Mouse (Mus musculus) CH12.LX (cell line): ENCODE data around the gene Pigl. TPM values are rescaled to one million over a fixed set of nuclear protein-coding genes. Genes with fewer than 3 reads are reported as not detected.

Experiments
- DNase-seq: peaks from one replicate; pipeline ENCODE4 v3.0.0-alpha.2; 2013; ENCODE audit errors: extremely low read depth
- H3K27ac ChIP-seq: 2 replicates; pipeline ENCODE4 v1.5.1; 2012; ENCODE audit warnings: low read depth, mild to moderate bottlenecking, control low read depth, moderate library complexity; ENCODE audit not compliant: insufficient read depth
- H3K27me3 ChIP-seq: replicated peaks from 2 replicates; pipeline ENCODE3; 2012; ENCODE audit warnings: inconsistent platforms
- H3K36me3 ChIP-seq, 2 experiments: replicated peaks in 1 of 2; 2 replicates each; pipeline versions ENCODE3 to v1.6.1; 2012; ENCODE audit warnings: inconsistent platforms in 1 of 2, low read length in 1 of 2, mild to moderate bottlenecking in 1 of 2, mixed read lengths in 1 of 2, moderate library complexity in 1 of 2; ENCODE audit not compliant: control insufficient read depth in 1 of 2, insufficient read depth in 1 of 2
- H3K4me1 ChIP-seq, 2 experiments: 2 replicates each; pipeline ENCODE4 v1.6.1; 2012; ENCODE audit warnings: inconsistent platforms in 1 of 2, moderate library complexity in 1 of 2; ENCODE audit not compliant: insufficient read depth in 2 of 2, control insufficient read depth in 1 of 2
- H3K4me2 ChIP-seq: 2 replicates; pipeline ENCODE4 v1.6.1; 2012; ENCODE audit warnings: low read depth, mild to moderate bottlenecking, control low read depth; ENCODE audit not compliant: poor library complexity, insufficient read depth, severe bottlenecking
- H3K4me3 ChIP-seq, 3 experiments: fragments of 150-350 bp in 1 of 3; sonication (generic) in 1 of 3; replicated peaks in 1 of 3; 2 replicates each; pipeline versions ENCODE3 to v1.5.1; 2011 to 2012; ENCODE audit warnings: low read depth in 2 of 3, low read length in 2 of 3, mild to moderate bottlenecking in 2 of 3, moderate library complexity in 2 of 3, control low read depth in 1 of 3, improper control_type of control experiment in 1 of 3, inconsistent platforms in 1 of 3, mixed read lengths in 1 of 3; ENCODE audit not compliant: poor library complexity in 1 of 3
- H3K79me2 ChIP-seq: replicated peaks from 2 replicates; pipeline ENCODE4 v1.6.1; 2012; ENCODE audit warnings: mild to moderate bottlenecking, moderate library complexity; ENCODE audit not compliant: control insufficient read depth, poor library complexity, insufficient read depth, severe bottlenecking; ENCODE audit errors: extremely low read depth
- H3K9ac ChIP-seq: 2 replicates; pipeline ENCODE4 v1.6.1; 2012; ENCODE audit warnings: low read depth, mild to moderate bottlenecking, control low read depth, moderate library complexity; ENCODE audit not compliant: insufficient read depth
- H3K9me3 ChIP-seq: replicated peaks from 2 replicates; pipeline ENCODE3; 2012; ENCODE audit warnings: low read length, inconsistent platforms, mixed read lengths
- CHD1 ChIP-seq: IDR thresholded peaks from 2 replicates; pipeline ENCODE4 v1.6.1; 2012; ENCODE audit warnings: low read depth, low read length, improper control_type of control experiment, inconsistent platforms
- CTCF ChIP-seq, 2 experiments: IDR thresholded peaks in 1 of 2; conservative IDR thresholded peaks in 1 of 2; 2 replicates each; pipeline ENCODE4 v1.5.1; 2011 to 2012; ENCODE audit warnings: low read depth in 2 of 2, low read length in 2 of 2, improper control_type of control experiment in 1 of 2, inconsistent platforms in 1 of 2, mild to moderate bottlenecking in 1 of 2, moderate library complexity in 1 of 2
- E2F4 ChIP-seq: IDR thresholded peaks from 2 replicates; pipeline ENCODE4 v1.6.1; 2011; ENCODE audit warnings: low read depth, low read length, improper control_type of control experiment; ENCODE audit not compliant: insufficient replicate concordance
- ELF1 ChIP-seq: IDR thresholded peaks from 2 replicates; pipeline ENCODE4 v1.6.1; 2014; ENCODE audit warnings: low read depth, mild to moderate bottlenecking, inconsistent platforms, low read length, improper control_type of control experiment
- EP300 ChIP-seq: IDR thresholded peaks from 2 replicates; pipeline ENCODE4 v1.6.1; 2011; ENCODE audit warnings: low read length, improper control_type of control experiment
- ETS1 ChIP-seq: conservative IDR thresholded peaks from 2 replicates; pipeline ENCODE4 v1.6.1; 2012; ENCODE audit warnings: low read depth, mild to moderate bottlenecking, inconsistent platforms, low read length, improper control_type of control experiment, moderate library complexity
- HCFC1 ChIP-seq: IDR thresholded peaks from 2 replicates; pipeline ENCODE4 v1.6.1; 2012; ENCODE audit warnings: low read depth, mild to moderate bottlenecking, inconsistent platforms, low read length, improper control_type of control experiment
- JUN ChIP-seq: IDR thresholded peaks from 2 replicates; pipeline ENCODE4 v1.6.1; 2011; ENCODE audit warnings: low read depth, mild to moderate bottlenecking, low read length, improper control_type of control experiment, moderate library complexity; ENCODE audit not compliant: insufficient read depth
- JUND ChIP-seq: conservative IDR thresholded peaks from 2 replicates; pipeline ENCODE4 v1.6.1; 2011; ENCODE audit warnings: low read depth, low read length, improper control_type of control experiment
- KAT2A ChIP-seq: IDR thresholded peaks from 2 replicates; pipeline ENCODE4 v1.6.1; 2012; ENCODE audit warnings: low read length, improper control_type of control experiment, inconsistent platforms; ENCODE audit not compliant: insufficient replicate concordance
- MAFK ChIP-seq: IDR thresholded peaks from 2 replicates; pipeline ENCODE4 v1.6.1; 2011; ENCODE audit warnings: low read length, improper control_type of control experiment; ENCODE audit not compliant: insufficient replicate concordance
- MEF2A ChIP-seq: IDR thresholded peaks from 2 replicates; pipeline ENCODE4 v1.6.1; 2014; ENCODE audit warnings: low read depth, mild to moderate bottlenecking, inconsistent platforms, low read length, improper control_type of control experiment, borderline replicate concordance
- MXI1 ChIP-seq: IDR thresholded peaks from 2 replicates; pipeline ENCODE4 v1.6.1; 2011; ENCODE audit warnings: mild to moderate bottlenecking, low read depth, low read length, improper control_type of control experiment
- MYC ChIP-seq: IDR thresholded peaks from 2 replicates; pipeline ENCODE4 v1.6.1; 2011; ENCODE audit warnings: low read depth, mild to moderate bottlenecking, improper control_type of control experiment, low read length
- NELFE ChIP-seq: IDR thresholded peaks from 2 replicates; pipeline ENCODE4 v1.6.1; 2011; ENCODE audit warnings: low read depth, low read length, improper control_type of control experiment
- NRF1 ChIP-seq: IDR thresholded peaks from 2 replicates; pipeline ENCODE4 v1.6.1; 2014; ENCODE audit warnings: low read depth, mild to moderate bottlenecking, inconsistent platforms, low read length, improper control_type of control experiment, moderate library complexity
- PAX5 ChIP-seq: IDR thresholded peaks from 2 replicates; pipeline ENCODE4 v1.6.1; 2012; ENCODE audit warnings: low read length, inconsistent platforms, mixed read lengths
- POLR2A ChIP-seq: IDR thresholded peaks from 2 replicates; pipeline ENCODE4 v1.6.1; 2011; ENCODE audit warnings: low read depth, mild to moderate bottlenecking, improper control_type of control experiment, low read length
- POLR2AphosphoS2 ChIP-seq: IDR thresholded peaks from 2 replicates; pipeline ENCODE4 v1.6.1; 2011; ENCODE audit warnings: low read depth, low read length, improper control_type of control experiment
- RCOR1 ChIP-seq: conservative IDR thresholded peaks from 2 replicates; pipeline ENCODE4 v1.6.1; 2012; ENCODE audit warnings: low read depth, mild to moderate bottlenecking, inconsistent platforms, low read length, improper control_type of control experiment
- SIN3A ChIP-seq: IDR thresholded peaks from 2 replicates; pipeline ENCODE4 v1.6.1; 2012; ENCODE audit warnings: low read length, improper control_type of control experiment, inconsistent platforms
- SMC3 ChIP-seq: IDR thresholded peaks from 2 replicates; pipeline ENCODE4 v1.6.1; 2011; ENCODE audit warnings: low read depth, low read length, improper control_type of control experiment
- TCF12 ChIP-seq: IDR thresholded peaks from 2 replicates; pipeline ENCODE4 v1.6.1; 2014; ENCODE audit warnings: low read depth, mild to moderate bottlenecking, inconsistent platforms, low read length, improper control_type of control experiment
- USF1 ChIP-seq: IDR thresholded peaks from 2 replicates; pipeline ENCODE4 v1.6.1; 2014; ENCODE audit warnings: low read depth, mild to moderate bottlenecking, inconsistent platforms, low read length, improper control_type of control experiment
- USF2 ChIP-seq: conservative IDR thresholded peaks from 2 replicates; pipeline ENCODE4 v1.6.1; 2011; ENCODE audit warnings: low read depth, low read length, improper control_type of control experiment
- ZNF384 ChIP-seq: IDR thresholded peaks from 2 replicates; pipeline ENCODE4 v1.6.1; 2012; ENCODE audit warnings: low read depth, low read length, improper control_type of control experiment, inconsistent platforms
- dilution Hi-C: fragments of 300-500 bp; cut with MboI; formaldehyde crosslinking; loops from 2 replicates; pipeline ENCODE4 v1.14.3; 2020; ENCODE audit warnings: low sequenced_read_pairs; ENCODE audit not compliant: extremely low pct_unique_long_range_greater_than_20kb, extremely low pct_ligation_motif_present
- in situ Hi-C: fragments of 300-500 bp; cut with MboI; formaldehyde crosslinking; loops from 3 replicates; pipeline ENCODE4 v1.14.3; 2019; ENCODE audit warnings: low sequenced_read_pairs, low pct_ligation_motif_present, low pct_unique_long_range_greater_than_20kb, mixed read lengths
- polyA plus RNA-seq: library from polyadenylated mRNA; unstranded; fragments of >175 nt; gene quantifications from 2 replicates; pipeline ENCODE4 v1.2.1, GENCODE M21; 2012; ENCODE audit warnings: low read depth; ENCODE audit not compliant: insufficient read length
- total RNA-seq, 2 experiments: library from RNA; depleted of rRNA; stranded (reverse); fragments of 300-350 nt in 1 of 2; fragments of >200 nt in 1 of 2; gene quantifications; 2 replicates each; pipeline ENCODE4 v1.2.3; 2012 to 2014

Gene Pigl
- total and polyA plus RNA-seq, 3 experiments, result 4.4 to 9.1 (median 5.6) TPM

DNA sequence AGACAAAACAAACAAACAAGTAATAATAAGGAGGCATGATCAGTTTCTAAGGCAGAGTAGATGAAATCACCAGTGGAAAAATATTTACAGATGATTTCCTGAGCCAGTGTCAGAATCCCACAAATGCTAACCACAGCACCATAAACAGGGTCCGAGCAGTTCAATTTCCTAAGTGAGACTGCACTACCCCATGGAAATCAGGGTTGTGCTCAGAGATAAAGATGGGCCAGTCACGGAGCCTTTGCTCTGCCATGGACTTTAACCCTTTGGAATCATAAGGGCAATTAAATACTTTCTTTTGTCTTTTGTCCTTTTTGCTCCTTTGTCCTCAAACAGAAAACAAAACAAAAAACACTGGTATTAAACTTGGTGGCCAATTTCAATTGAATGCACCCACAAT, 64.0 kb downstream of the Pigl start:
- Histone ChIP-seq H3K79me2 (no peaks in the 10 kb centered on the region), H3K4me1 (no peaks in the 10 kb centered on the region), H3K36me3 (peaks cover 6 to 15% of the 10 kb centered on the region in 2 experiments), H3K4me3 (no peak overlapping the region), H3K27ac (no peak overlapping the region), H3K9ac (no peak overlapping the region), H3K27me3 (no peaks in the 10 kb centered on the region), H3K9me3 (no peaks in the 10 kb centered on the region), H3K4me2 (no peak overlapping the region)
- in situ Hi-C loops (no loop called here), dilution Hi-C loops (no loop called here)
- DNase-seq, result no peak
- no peak for TF ChIP-seq POLR2A
- TF ChIP-seq ETS1, result no peak
- TF ChIP-seq MAFK, result no peak
- no peak for TF ChIP-seq E2F4
- no peak for TF ChIP-seq RCOR1
- no peak for TF ChIP-seq KAT2A
- TF ChIP-seq MYC, result no peak
- TF ChIP-seq ZNF384, result no peak
- no peak for TF ChIP-seq ELF1
- no peak for TF ChIP-seq JUND
- TF ChIP-seq HCFC1, result no peak

DNA sequence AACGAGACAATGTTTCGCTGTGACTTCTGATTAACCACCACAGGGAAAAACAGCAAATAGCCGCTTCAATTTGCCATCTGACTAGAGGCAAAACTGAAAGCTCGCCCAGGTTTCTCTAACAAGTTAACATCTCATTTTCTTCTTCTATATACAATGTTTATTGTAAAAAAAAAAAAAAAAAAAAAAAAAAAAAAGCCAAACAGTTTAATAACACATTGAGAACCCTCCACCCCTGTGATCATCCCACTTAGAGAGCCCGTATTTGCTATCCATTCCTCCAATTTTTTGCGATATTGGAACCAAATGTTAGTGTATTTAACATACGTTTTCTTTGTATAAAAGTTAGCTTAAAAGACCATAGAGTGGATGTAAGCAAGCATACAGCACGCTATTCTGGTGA, 78.8 kb downstream of the Pigl start:
- no peaks in the 10 kb centered on the region for H3K9me3 ChIP-seq
- DNase-seq, result no peak
- peaks cover 10 to 28% of the 10 kb centered on the region in 2 experiments for H3K4me1 ChIP-seq
- H3K36me3 ChIP-seq, result peaks cover 11 to 12% of the 10 kb centered on the region in 2 experiments
- TF ChIP-seq ZNF384 (peak; percentile 58), SIN3A (no peak), CHD1 (peak; percentile 85)
- H3K27ac ChIP-seq, result no peak overlapping the region
- peaks cover 19% of the 10 kb centered on the region for H3K79me2 ChIP-seq
- H3K4me2 ChIP-seq, result peak overlapping the region; percentile 98
- dilution Hi-C loops (no loop called here), in situ Hi-C loops (no loop called here)
- H3K27me3 ChIP-seq, result peaks cover 29% of the 10 kb centered on the region
- peak overlapping the region; percentile 80 for H3K9ac ChIP-seq
- H3K4me3 ChIP-seq, result peak overlapping the region in 1 of 3 experiments; percentile 54

- dilution Hi-C loops (no loop called here), in situ Hi-C loops (no loop called here)
- Histone ChIP-seq H3K9me3 (no peaks in the 10 kb centered on the region), H3K36me3 (peaks cover 10 to 12% of the 10 kb centered on the region in 2 experiments), H3K79me2 (peaks cover 19% of the 10 kb centered on the region), H3K4me3 (peak overlapping the region in 2 of 3 experiments; percentile 54 to 57), H3K27ac (peak overlapping the region; percentile 17; the same call in 1 of the 2 replicates), H3K4me1 (peaks cover 10 to 31% of the 10 kb centered on the region in 2 experiments), H3K27me3 (peaks cover 29% of the 10 kb centered on the region), H3K4me2 (peak overlapping the region; percentile 98), H3K9ac (peak overlapping the region; percentile 80)
- no peak for DNase-seq
- TF ChIP-seq SMC3 (no peak), NRF1 (no peak), POLR2AphosphoS2 (no peak), PAX5 (no peak), USF2 (no peak), EP300 (no peak), ETS1 (no peak), E2F4 (no peak; the same call in 1 of the 2 replicates), JUND (no peak), HCFC1 (no peak), USF1 (no peak), POLR2A (peak; percentile 23; the same call in 1 of the 2 replicates), JUN (no peak), MXI1 (peak; percentile 95), CTCF (conservative IDR thresholded peaks at IDR 0.05 in 1 of 2, IDR thresholded peaks at IDR 0.05 in 1 of 2; ENCODE audit: low read depth in 2 of 2, low read length in 2 of 2) (no peak), MEF2A (no peak), NELFE (no peak), ZNF384 (no peak), MYC (peak; percentile 96), TCF12 (no peak), CHD1 (peak; percentile 12; the same call in 1 of the 2 replicates)
Observed at GRCm38 (mm10) chr11:62537590-62537989, 79.3 kb downstream of the Pigl start.
